Mouse (Mus musculus) macrophage (primary cell): Measurements from ENCODE around the gene Gngt2. TPM values are rescaled to one million over a fixed set of nuclear protein-coding genes. Genes with fewer than 3 reads are reported as not detected.

Experiments
- H3K27ac ChIP-seq: fragments of 350-480 bp; formaldehyde crosslinking; 2 replicates; pipeline ENCODE4 v1.9.0; 2021
- H3K36me3 ChIP-seq: fragments of 350-480 bp; formaldehyde crosslinking; 2 replicates; pipeline ENCODE4 v1.9.0; 2021; ENCODE audit errors: inconsistent target
- H3K4me3 ChIP-seq: fragments of 350-480 bp; formaldehyde crosslinking; 2 replicates; pipeline ENCODE4 v1.9.0; 2021; ENCODE audit errors: inconsistent target
- H3K79me2 ChIP-seq: fragments of 350-480 bp; formaldehyde crosslinking; 2 replicates; pipeline ENCODE4 v1.9.0; 2021; ENCODE audit errors: inconsistent target
- WGBS: methylation state at CpG from one replicate; pipeline ENCODE4 v1.1.7; 2026; ENCODE audit warnings: inconsistent platforms; ENCODE audit not compliant: missing documents; 5-methylcytosine and 5-hydroxymethylcytosine counted together
- polyA plus RNA-seq: library from polyadenylated mRNA; stranded (reverse); fragments of 250-400 nt; gene quantifications from 3 replicates; pipeline ENCODE4 v1.2.4, GENCODE M21; 2018; ENCODE audit warnings: inconsistent platforms

The Gngt2 gene
- polyA plus RNA-seq, 1 experiment from 2014 or later = 415 TPM

DNA sequence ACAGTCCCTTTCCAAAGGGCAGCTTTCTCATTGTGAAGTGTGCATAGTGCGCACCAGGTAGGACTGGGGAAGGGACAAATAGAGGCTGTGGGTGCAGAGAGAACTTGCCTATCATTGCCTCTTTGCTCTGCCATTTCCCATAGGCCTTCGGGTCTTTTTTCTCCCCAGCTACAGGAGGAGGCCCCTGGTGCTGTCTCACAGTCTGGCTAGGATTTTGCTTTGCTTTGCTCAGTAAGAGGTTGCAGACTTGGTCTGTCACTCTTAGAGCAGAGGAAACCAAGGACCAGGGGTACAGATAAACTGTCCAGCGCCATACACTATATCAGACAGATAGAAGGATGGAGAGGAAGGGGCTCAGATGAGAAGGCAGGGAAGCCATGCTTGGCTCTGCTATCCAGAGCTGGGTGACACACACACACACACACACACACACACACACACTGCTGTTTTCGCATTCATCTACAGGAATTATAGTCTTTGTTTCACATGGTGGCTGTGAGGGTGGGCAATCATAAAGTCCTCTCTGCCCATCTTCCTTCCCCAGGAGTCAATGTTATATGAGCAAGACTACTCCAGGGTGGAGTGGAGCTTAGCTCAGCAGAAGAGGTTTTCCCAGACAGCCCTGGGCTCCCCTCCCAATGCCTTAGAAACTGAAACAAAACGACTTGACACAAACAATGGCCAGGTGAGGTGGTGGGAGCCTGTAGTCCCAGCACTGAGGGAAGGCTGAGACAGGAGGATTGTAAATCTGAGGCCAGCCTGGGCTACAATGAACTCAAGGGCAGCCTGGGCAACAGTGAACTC lies 3.9 kb downstream of the Gngt2 start:
- WGBS = 55% methylated on average over 5 of the region's 5 CpGs
- peak overlapping the region; percentile 77 for H3K27ac ChIP-seq
- H3K36me3 ChIP-seq = peaks cover 22% of the 10 kb centered on the region
- H3K4me3 ChIP-seq = peak overlapping the region; percentile 40
- peaks cover 72% of the 10 kb centered on the region; the same call in 1 of the 2 replicates for H3K79me2 ChIP-seq

DNA sequence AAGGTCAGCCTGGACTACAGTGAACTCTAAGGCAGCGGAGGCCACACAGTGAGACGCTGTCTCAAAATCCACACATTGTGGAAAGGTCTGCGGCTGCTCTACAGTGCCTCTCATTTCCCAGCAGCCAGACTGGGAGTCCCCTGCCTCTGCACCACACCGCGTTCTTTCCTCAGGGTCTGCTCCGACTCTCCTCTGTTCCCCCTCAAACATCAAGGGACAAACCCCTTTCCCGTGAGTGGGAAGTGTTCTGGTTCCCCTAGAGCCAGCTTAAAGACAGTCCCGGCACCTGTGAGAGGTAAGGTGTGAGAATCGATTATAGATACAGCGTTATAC lies 4.4 kb downstream of the Gngt2 start:
- Histone ChIP-seq H3K27ac (peak overlapping the region; percentile 77), H3K79me2 (peaks cover 70% of the 10 kb centered on the region; the same call in 1 of the 2 replicates), H3K36me3 (peaks cover 17% of the 10 kb centered on the region), H3K4me3 (peak overlapping the region; percentile 40)
- 17% methylated on average over 9 of the region's 10 CpGs for WGBS

DNA sequence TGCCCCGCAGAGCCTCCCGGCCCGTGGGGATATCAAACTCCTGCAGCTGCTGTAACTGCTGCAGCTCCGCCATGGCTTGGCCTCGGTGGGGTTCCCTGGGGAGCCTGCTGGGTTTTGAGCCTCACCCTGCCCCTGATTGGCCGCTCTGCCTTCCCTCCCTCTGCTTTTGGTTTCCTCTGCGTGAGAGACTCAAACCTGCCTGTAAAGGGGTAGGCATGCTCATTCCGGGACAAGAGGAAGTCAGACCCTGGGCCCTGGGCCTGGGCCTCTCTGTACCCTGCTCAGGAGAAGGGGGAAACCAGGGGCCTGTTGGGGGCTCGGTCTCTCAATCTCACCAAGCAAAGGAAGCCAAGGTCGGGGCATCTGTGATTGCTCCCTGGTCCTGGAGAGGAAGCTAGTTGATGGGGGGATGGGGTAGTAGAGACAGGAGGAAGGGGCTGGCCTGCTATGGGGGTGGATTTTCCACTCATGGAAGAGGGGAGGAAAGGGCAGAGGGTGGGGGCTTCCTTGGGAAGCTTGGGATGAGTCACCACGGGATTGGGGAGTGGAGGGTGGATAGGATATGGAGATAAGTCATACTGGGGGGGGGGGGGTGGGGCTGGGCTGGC lies 5.2 kb downstream of the Gngt2 start, which contains the start of gene Abi3:
TSS of gene Abi3 (minus strand) at position 403 of the 608 bp plus-strand sequence.
- 10% methylated on average over 11 of the region's 11 CpGs for WGBS
- H3K4me3 ChIP-seq = peak within 1 kb of the TSS; percentile 40
- H3K27ac ChIP-seq = peak within 1 kb of the TSS; percentile 77
- peaks cover 63% of the 10 kb centered on the region; the same call in 1 of the 2 replicates for H3K79me2 ChIP-seq
- H3K36me3 ChIP-seq = peaks cover 10% of the 10 kb centered on the region

DNA sequence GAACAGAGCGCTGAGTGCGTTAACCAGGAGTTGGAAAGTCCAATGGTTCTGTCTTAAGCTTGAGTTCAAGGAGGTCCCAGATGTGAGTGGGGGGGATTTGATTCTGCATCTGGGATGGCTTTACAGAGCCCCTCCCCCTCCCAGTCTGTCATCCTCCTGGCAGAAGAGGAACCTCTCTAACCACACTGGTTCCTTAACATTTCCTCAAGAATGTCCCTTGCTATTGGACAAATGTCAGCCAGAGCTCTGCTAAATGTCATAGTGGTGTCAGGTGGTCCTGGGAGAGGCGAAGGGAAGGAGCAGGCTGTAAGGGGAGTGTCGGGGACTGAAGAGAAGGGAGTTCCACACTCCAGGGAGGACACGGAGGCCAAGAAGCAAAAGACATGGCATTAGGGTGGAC lies 5.9 kb downstream of the Gngt2 start:
- 39% methylated on average over 5 of the region's 5 CpGs for WGBS
- Histone ChIP-seq H3K4me3 (peak overlapping the region; percentile 21; the same call in 1 of the 2 replicates), H3K27ac (peak overlapping the region; percentile 77), H3K36me3 (peaks cover 6% of the 10 kb centered on the region; the same call in 1 of the 2 replicates), H3K79me2 (peaks cover 55% of the 10 kb centered on the region; the same call in 1 of the 2 replicates)

GRCm38 (mm10) chr11:95843421-95843950 lies 6.5 kb downstream of the Gngt2 start:
- peak overlapping the region; percentile 21; the same call in 1 of the 2 replicates for H3K4me3 ChIP-seq
- peaks cover 6% of the 10 kb centered on the region; the same call in 1 of the 2 replicates for H3K36me3 ChIP-seq
- H3K79me2 ChIP-seq = peaks cover 50% of the 10 kb centered on the region; the same call in 1 of the 2 replicates
- WGBS = 63% methylated on average over 6 of the region's 6 CpGs
- peak overlapping the region; percentile 77 for H3K27ac ChIP-seq

GRCm38 (mm10) chr11:95844935-95845334 lies 7.9 kb downstream of the Gngt2 start:
- Histone ChIP-seq H3K36me3 (peaks cover 6% of the 10 kb centered on the region; the same call in 1 of the 2 replicates), H3K4me3 (no peak overlapping the region), H3K79me2 (peaks cover 36% of the 10 kb centered on the region; the same call in 1 of the 2 replicates), H3K27ac (0 out of 2 replicates have a peak overlapping the region, but pooled peaks have one; percentile 77)
- WGBS = 36% methylated on average over 4 of the region's 4 CpGs

- WGBS = 25% methylated on average over 2 of the region's 2 CpGs
These were observed 13.9 kb downstream of the Gngt2 start for GRCm38 (mm10) chr11:95850898-95851297.

GRCm38 (mm10) chr11:95853684-95854083 lies 16.7 kb downstream of the Gngt2 start:
- H3K79me2 ChIP-seq = no peaks in the 10 kb centered on the region
- no peak overlapping the region for H3K27ac ChIP-seq
- no peaks in the 10 kb centered on the region for H3K36me3 ChIP-seq
- 37% methylated on average over 5 of the region's 5 CpGs for WGBS
- no peak overlapping the region for H3K4me3 ChIP-seq

More at GRCm38 (mm10) chr11:95850898-95851297, 13.9 kb downstream of the Gngt2 start:
- Histone ChIP-seq H3K36me3 (no peaks in the 10 kb centered on the region; the same call in 1 of the 2 replicates), H3K79me2 (no peaks in the 10 kb centered on the region), H3K4me3 (no peak overlapping the region), H3K27ac (no peak overlapping the region)

GRCm38 (mm10) chr11:95857306-95857705 lies 20.3 kb downstream of the Gngt2 start:
- no peaks in the 10 kb centered on the region for H3K79me2 ChIP-seq
- no peak overlapping the region for H3K27ac ChIP-seq
- H3K4me3 ChIP-seq = no peak overlapping the region
- no peaks in the 10 kb centered on the region for H3K36me3 ChIP-seq
- WGBS = 94% methylated on average over 3 of the region's 4 CpGs

GRCm38 (mm10) chr11:95857716-95858527 lies 20.9 kb downstream of the Gngt2 start:
- H3K27ac ChIP-seq = peak overlapping the region; percentile 83
- WGBS = 31% methylated on average over 21 of the region's 21 CpGs
- H3K36me3 ChIP-seq = no peaks in the 10 kb centered on the region
- H3K79me2 ChIP-seq = no peaks in the 10 kb centered on the region
- H3K4me3 ChIP-seq = peak overlapping the region; percentile 58

- no peaks in the 10 kb centered on the region for H3K36me3 ChIP-seq
- no peaks in the 10 kb centered on the region for H3K79me2 ChIP-seq
- H3K27ac ChIP-seq = peak overlapping the region; percentile 83
- WGBS = 1% methylated on average over 58 of the region's 58 CpGs
- peak overlapping the region; percentile 58 for H3K4me3 ChIP-seq
These were observed 21.8 kb downstream of the Gngt2 start for GRCm38 (mm10) chr11:95858528-95859467.

GRCm38 (mm10) chr11:95859468-95859855 lies 22.4 kb downstream of the Gngt2 start:
- Histone ChIP-seq H3K4me3 (peak overlapping the region; percentile 58), H3K27ac (peak overlapping the region; percentile 83), H3K36me3 (no peaks in the 10 kb centered on the region), H3K79me2 (no peaks in the 10 kb centered on the region)
- WGBS = 1% methylated on average over 35 of the region's 35 CpGs

- Histone ChIP-seq H3K4me3 (peak overlapping the region; percentile 58), H3K36me3 (no peaks in the 10 kb centered on the region), H3K79me2 (no peaks in the 10 kb centered on the region), H3K27ac (no peak overlapping the region)
- WGBS = 66% methylated on average over 3 of the region's 3 CpGs
These were observed 23.1 kb downstream of the Gngt2 start for GRCm38 (mm10) chr11:95860071-95860490.
